Mouse (Mus musculus) G1E (cell line): ENCODE data around the gene 5730596B20Rik. TPM values are rescaled to one million over a fixed set of nuclear protein-coding genes. Genes with fewer than 3 reads are reported as not detected.

Experiments used
- ATAC-seq: 2 replicates; pipeline ENCODE4 v1.8.0; 2016; ENCODE audit warnings: mild to moderate bottlenecking; ENCODE audit not compliant: insufficient number of reproducible peaks, poor library complexity, low FRiP score, severe bottlenecking; ENCODE audit errors: extremely low read depth
- DNase-seq: peaks from one replicate; pipeline ENCODE4 v3.0.0; 2012; ENCODE audit warnings: low spot score
- H3K27me3 ChIP-seq: 2 replicates; pipeline ENCODE4 v1.6.1; 2012; ENCODE audit warnings: mild to moderate bottlenecking, low read length, inconsistent platforms; ENCODE audit not compliant: insufficient read depth
- H3K36me3 ChIP-seq: replicated peaks from 2 replicates; pipeline ENCODE3; 2012; ENCODE audit warnings: mild to moderate bottlenecking, inconsistent platforms
- H3K4me1 ChIP-seq: 2 replicates; pipeline ENCODE4 v1.6.1; 2012; ENCODE audit warnings: low read depth, low read length, inconsistent platforms, mixed read lengths; ENCODE audit not compliant: insufficient read depth
- H3K4me3 ChIP-seq: 2 replicates; pipeline ENCODE4 v1.5.1; 2012; ENCODE audit warnings: low read depth, mild to moderate bottlenecking, inconsistent platforms, low read length, moderate library complexity, mixed read lengths
- H3K9me3 ChIP-seq: replicated peaks from 2 replicates; pipeline ENCODE4 v1.6.1; 2012; ENCODE audit warnings: inconsistent platforms
- CTCF ChIP-seq: IDR thresholded peaks from 2 replicates; pipeline ENCODE4 v1.5.1; 2012; ENCODE audit warnings: low read depth, low read length, inconsistent platforms, mixed read lengths
- GATA1 ChIP-seq: IDR thresholded peaks from 2 replicates; pipeline ENCODE4 v1.6.1; 2012; ENCODE audit warnings: borderline replicate concordance, low read length, inconsistent platforms, mixed read lengths
- GATA2 ChIP-seq: IDR thresholded peaks from 2 replicates; pipeline ENCODE4 v1.6.1; 2012; ENCODE audit warnings: low read depth, low read length, inconsistent platforms, borderline replicate concordance
- POLR2AphosphoS5 ChIP-seq: IDR thresholded peaks from 2 replicates; pipeline ENCODE4 v1.6.1; 2012; ENCODE audit warnings: low read depth, low read length, inconsistent platforms; ENCODE audit not compliant: insufficient replicate concordance
- TAL1 ChIP-seq: conservative IDR thresholded peaks from 2 replicates; pipeline ENCODE4 v1.6.1; 2012; ENCODE audit warnings: low read depth, low read length, inconsistent platforms, mixed read lengths
- polyA plus RNA-seq: library from polyadenylated mRNA; stranded (reverse); fragments of >175 nt; gene quantifications from 2 replicates; pipeline ENCODE4 v1.2.3, GENCODE M21; 2012
- total RNA-seq, 2 experiments: library from RNA; stranded (forward) in 1 of 2; stranded (reverse) in 1 of 2; fragments of 200-1000 nt in 1 of 2; fragments of >200 nt in 1 of 2; fragmentation: Nextera tagmentation in 1 of 2; gene quantifications; 2 replicates each; pipeline ENCODE4 v1.2.3; 2014 to 2017

5730596B20Rik gene
- total and polyA plus RNA-seq, 3 experiments: 0.05 TPM; not detected in 2

DNA sequence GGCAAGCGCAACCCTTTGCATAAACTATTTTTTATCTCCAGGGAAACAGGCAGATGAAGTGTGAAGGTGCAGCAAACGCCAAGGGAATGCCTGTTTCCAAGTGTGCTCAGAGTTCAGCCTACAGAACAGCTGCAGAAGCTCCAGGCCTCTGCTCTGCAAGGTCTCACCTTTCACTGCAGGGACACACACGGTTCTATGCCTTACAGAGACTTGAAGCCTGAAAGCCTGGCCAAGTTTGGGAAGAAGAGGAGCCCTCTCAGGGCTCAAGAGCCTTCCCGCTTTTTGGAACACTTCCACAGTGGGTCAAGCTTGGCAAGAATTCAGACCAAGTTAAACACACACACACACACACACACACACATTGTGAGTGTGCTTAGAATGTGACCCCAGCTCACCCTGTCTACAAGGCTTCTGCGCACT, 11.9 kb downstream of the 5730596B20Rik start:
- Histone ChIP-seq H3K9me3 (peaks cover 10% of the 10 kb centered on the region), H3K36me3 (no peaks in the 10 kb centered on the region), H3K4me1 (no peaks in the 10 kb centered on the region), H3K4me3 (no peak overlapping the region), H3K27me3 (peaks cover 4% of the 10 kb centered on the region; the same call in 1 of the 2 replicates)
- ATAC-seq (no peak), DNase-seq (no peak)
- TF ChIP-seq CTCF (no peak), GATA1 (no peak), POLR2AphosphoS5 (no peak), TAL1 (no peak), GATA2 (no peak)

GRCm38 (mm10) chr6:52189909-52190308, 12.6 kb downstream of the 5730596B20Rik start:
- H3K9me3 ChIP-seq: peaks cover 10% of the 10 kb centered on the region
- H3K4me3 ChIP-seq: no peak overlapping the region
- no peaks in the 10 kb centered on the region for H3K36me3 ChIP-seq
- no peaks in the 10 kb centered on the region for H3K27me3 ChIP-seq
- DNase-seq: no peak
- H3K4me1 ChIP-seq: no peaks in the 10 kb centered on the region
- ATAC-seq: no peak
- TF ChIP-seq GATA2: no peak
- no peak for TF ChIP-seq TAL1
- no peak for TF ChIP-seq POLR2AphosphoS5
- no peak for TF ChIP-seq GATA1
- no peak for TF ChIP-seq CTCF

- no peak for TF ChIP-seq GATA2
- no peak for TF ChIP-seq GATA1
- no peak for TF ChIP-seq TAL1
- no peak for TF ChIP-seq CTCF
- no peak for TF ChIP-seq POLR2AphosphoS5
- H3K36me3 ChIP-seq: no peaks in the 10 kb centered on the region
- no peak overlapping the region for H3K4me3 ChIP-seq
- no peak for DNase-seq
- H3K27me3 ChIP-seq: no peaks in the 10 kb centered on the region
- peaks cover 10% of the 10 kb centered on the region for H3K9me3 ChIP-seq
- no peak for ATAC-seq
- no peaks in the 10 kb centered on the region for H3K4me1 ChIP-seq
Observed at GRCm38 (mm10) chr6:52190410-52190809, 13.1 kb downstream of the 5730596B20Rik start.

DNA sequence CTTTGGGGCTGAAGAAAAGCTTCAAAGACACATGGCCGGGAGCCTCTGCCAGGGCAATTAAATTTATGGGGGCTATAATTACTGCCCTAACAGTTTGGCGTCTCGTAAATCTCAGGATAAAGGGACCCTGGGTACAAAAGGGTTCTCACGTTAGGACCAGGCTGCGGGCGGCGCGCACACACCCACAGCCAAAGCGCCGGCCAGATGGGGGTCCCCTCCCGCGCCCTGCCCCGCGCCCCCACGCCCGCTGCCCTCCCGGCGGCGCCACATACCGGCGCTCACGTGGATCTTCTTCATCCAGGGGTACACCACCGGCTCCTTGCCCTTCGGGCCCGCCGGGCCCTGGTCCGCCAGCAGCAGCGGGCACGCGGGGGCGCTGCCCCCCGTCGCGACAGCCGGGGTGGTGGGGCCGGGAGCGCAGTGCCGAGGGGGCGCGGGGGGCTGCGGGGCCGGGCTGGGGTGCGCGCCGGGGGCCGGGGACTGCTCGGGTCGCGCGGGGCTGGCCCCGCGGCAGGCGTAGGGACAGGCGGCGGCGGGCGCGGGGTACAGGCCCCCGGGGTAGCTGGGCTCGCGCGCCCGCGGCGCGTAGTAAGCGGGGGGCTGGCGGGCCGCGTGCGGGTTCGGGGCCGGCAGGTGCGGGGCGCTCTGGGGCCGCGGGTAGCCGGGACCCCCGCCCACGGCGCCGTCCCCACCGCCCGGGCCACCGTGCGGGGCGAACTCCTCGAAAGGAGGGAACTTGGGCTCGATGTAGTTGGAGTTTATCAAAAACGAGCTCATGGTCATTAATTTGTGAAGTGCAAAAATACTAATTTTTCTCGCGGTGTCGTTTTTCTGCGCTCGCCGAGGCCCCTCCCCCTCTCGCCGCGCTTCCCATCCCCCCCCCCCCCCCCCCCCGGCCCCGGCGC, 13.9 kb downstream of the 5730596B20Rik start, which contains the start of gene Hoxa4:
Gene Hoxa4 (minus strand): TSS at position 848 of the 905 bp plus-strand sequence.
- Histone ChIP-seq H3K27me3 (no peaks in the 10 kb centered on the region), H3K4me3 (no peak within 1 kb of the TSS), H3K36me3 (no peaks in the 10 kb centered on the region), H3K9me3 (peaks cover 10% of the 10 kb centered on the region), H3K4me1 (no peaks in the 10 kb centered on the region)
- TF ChIP-seq GATA2 (no peak), TAL1 (no peak), POLR2AphosphoS5 (no peak), CTCF (no peak), GATA1 (no peak)
- no peak for DNase-seq
- ATAC-seq: no peak

- peaks cover 10% of the 10 kb centered on the region for H3K9me3 ChIP-seq
- no peaks in the 10 kb centered on the region for H3K36me3 ChIP-seq
- no peak overlapping the region for H3K4me3 ChIP-seq
- H3K4me1 ChIP-seq: no peaks in the 10 kb centered on the region
- DNase-seq (no peak), ATAC-seq (no peak)
- no peaks in the 10 kb centered on the region for H3K27me3 ChIP-seq
- TF ChIP-seq GATA2: no peak
- TF ChIP-seq GATA1: no peak
- no peak for TF ChIP-seq TAL1
- no peak for TF ChIP-seq POLR2AphosphoS5
- no peak for TF ChIP-seq CTCF
Observed at GRCm38 (mm10) chr6:52191860-52192550, 14.7 kb downstream of the 5730596B20Rik start.

DNA sequence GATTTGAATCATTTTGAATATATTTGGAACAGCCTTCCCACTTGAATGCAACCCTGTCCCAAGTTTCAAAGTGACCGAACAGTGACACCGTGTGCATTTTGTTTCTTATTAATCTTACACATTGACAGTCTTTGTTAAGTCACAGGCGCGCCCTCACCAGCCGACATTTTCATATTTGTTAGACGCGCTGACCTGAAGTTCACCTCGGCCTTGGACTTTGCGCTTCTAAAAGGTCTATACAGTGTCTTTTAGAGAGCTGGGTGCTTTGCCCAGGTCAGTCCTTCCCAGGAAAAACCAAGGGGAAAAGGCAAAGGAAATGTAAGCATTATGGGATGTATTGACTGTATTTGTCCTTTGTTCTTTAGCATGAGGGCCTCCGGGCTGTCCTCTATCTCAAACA, 17.4 kb downstream of the 5730596B20Rik start:
- H3K4me3 ChIP-seq: no peak overlapping the region
- no peaks in the 10 kb centered on the region for H3K4me1 ChIP-seq
- H3K27me3 ChIP-seq: no peaks in the 10 kb centered on the region
- H3K9me3 ChIP-seq: peaks cover 10% of the 10 kb centered on the region
- TF ChIP-seq POLR2AphosphoS5 (no peak), CTCF (no peak), TAL1 (no peak), GATA2 (no peak), GATA1 (no peak)
- ATAC-seq: no peak
- no peaks in the 10 kb centered on the region for H3K36me3 ChIP-seq
- no peak for DNase-seq
